Mouse (Mus musculus) monocyte, adult 5-6 weeks (primary cell): ENCODE measurements around the gene Cbr4. TPM values are rescaled to one million over a fixed set of nuclear protein-coding genes. Genes with fewer than 3 reads are reported as not detected.
A peak's percentile ranks its signal among the peaks of the same experiment; 100 is the strongest.

Experiments used
- ATAC-seq: fragments of 153-309, 156-312 bp; replicated peaks from 2 replicates; pipeline ENCODE4 v1.8.0; 2017; ENCODE audit warnings: mild to moderate bottlenecking; ENCODE audit not compliant: low TSS enrichment, insufficient number of reproducible peaks, severe bottlenecking, poor library complexity, low FRiP score
- total RNA-seq: library from RNA; stranded (forward); fragments of 200-1000, 200-491, 200-594 nt; gene quantifications from 3 replicates; pipeline ENCODE4 v1.2.3, GENCODE M21; 2017

The Cbr4 gene
- total RNA-seq, 1 experiment from 2014 or later = 45.6 TPM

GRCm38 (mm10) chr8:61533356-61533926, 45.9 kb downstream of the Cbr4 start:
- no peak for ATAC-seq

- ATAC-seq = no peak
Measured at GRCm38 (mm10) chr8:61535472-61535871, 47.9 kb downstream of the Cbr4 start.

- no peak for ATAC-seq
Measured at GRCm38 (mm10) chr8:61537471-61537870, 49.9 kb downstream of the Cbr4 start.

GRCm38 (mm10) chr8:61539828-61540500, 52.4 kb downstream of the Cbr4 start:
- peak; percentile 95 for ATAC-seq

- ATAC-seq = no peak
Measured at GRCm38 (mm10) chr8:61549585-61549984, 62.1 kb downstream of the Cbr4 start.

GRCm38 (mm10) chr8:61550006-61550748, 62.6 kb downstream of the Cbr4 start:
- no peak for ATAC-seq

GRCm38 (mm10) chr8:61552221-61552620, 64.7 kb downstream of the Cbr4 start:
- no peak for ATAC-seq

- ATAC-seq = no peak
Measured at GRCm38 (mm10) chr8:61552755-61553402, 65.3 kb downstream of the Cbr4 start.

- ATAC-seq = no peak
Measured at GRCm38 (mm10) chr8:61555343-61555742, 67.8 kb downstream of the Cbr4 start.

- ATAC-seq = no peak
Measured at GRCm38 (mm10) chr8:61556219-61556618, 68.7 kb downstream of the Cbr4 start.
